Mouse (Mus musculus) lung, postnatal 10 days (tissue): ENCODE measurements at regions not wholly inside any gene's neighbourhood (a gene's known extent, or its start where the extent isn't known, plus 50 kb on each side); places are given as distances from the start of the nearest gene placed in this dataset.

Experiments used
- DNase-seq: peaks from one replicate; pipeline ENCODE4 v3.0.0; 2021

- DNase-seq, result no peak
Measured at GRCm38 (mm10) chr16:89625253-89625652, 54.3 kb upstream of the Krtap11-1 start.
